Mouse (Mus musculus) left cerebral cortex, adult 18-20 months (tissue): ENCODE measurements around the gene Klf13. TPM values are rescaled to one million over a fixed set of nuclear protein-coding genes. Genes with fewer than 3 reads are reported as not detected.

Experiments used
- DNase-seq, 2 experiments: peaks; one replicate each; pipeline ENCODE4 v3.0.0; 2021 to 2022; ENCODE audit warnings: low spot score in 2 of 2, mixed read lengths in 1 of 2
- long read RNA-seq, 2 experiments: library from polyadenylated mRNA; stranded (forward); transcript quantifications; one replicate each; pipeline ENCODE4 v2.0.0; 2021
- total RNA-seq, 2 experiments: library from RNA; stranded (reverse); gene quantifications; 2 replicates each; pipeline ENCODE4 v1.2.3; 2021

Klf13 gene
- 100 to 1,000 TPM; 145 to 159 TPM for total RNA-seq
- long read RNA-seq, experiment 1, full-length matches to known transcripts, result 23 of 54 reads
- long read RNA-seq, experiment 1, partial matches to known transcripts, result 2 of 54 reads
- long read RNA-seq, experiment 1, other reads (novel, unspliced or antisense), result 29 of 54 reads
- long read RNA-seq, experiment 2, full-length matches to known transcripts, result 15 of 30 reads
- long read RNA-seq, experiment 2, partial matches to known transcripts, result 2 of 30 reads
- long read RNA-seq, experiment 2, other reads (novel, unspliced or antisense), result 13 of 30 reads

DNA sequence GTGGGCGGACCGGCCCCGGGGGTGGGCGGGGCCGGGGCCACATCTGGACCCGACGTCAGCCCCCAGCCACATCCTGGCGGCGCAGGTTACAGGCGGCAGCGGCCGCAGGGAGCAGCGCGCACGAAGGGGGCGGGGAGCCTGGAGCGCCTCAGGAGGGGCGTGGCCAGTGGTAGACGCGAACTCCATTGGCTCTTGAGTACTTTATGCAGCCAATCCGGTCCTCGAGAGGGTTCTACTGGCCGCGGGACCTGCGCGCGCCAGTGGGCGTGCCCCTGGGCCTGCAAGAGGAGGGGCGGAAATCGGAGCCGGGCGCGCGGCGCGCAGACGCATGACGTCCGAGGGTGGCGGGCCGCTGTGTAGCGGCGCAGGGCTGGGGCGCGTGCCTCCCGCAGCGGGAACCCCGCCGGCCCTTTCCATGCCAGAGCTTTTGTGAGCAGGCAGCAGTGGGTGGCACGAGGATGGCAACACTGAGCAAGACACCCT, at the start of gene Klf13:
Gene Klf13, minus strand, starts transcription at position 2 of the 483 bp plus-strand sequence.
- DNase-seq, result peak; percentile 96 to 98

DNA sequence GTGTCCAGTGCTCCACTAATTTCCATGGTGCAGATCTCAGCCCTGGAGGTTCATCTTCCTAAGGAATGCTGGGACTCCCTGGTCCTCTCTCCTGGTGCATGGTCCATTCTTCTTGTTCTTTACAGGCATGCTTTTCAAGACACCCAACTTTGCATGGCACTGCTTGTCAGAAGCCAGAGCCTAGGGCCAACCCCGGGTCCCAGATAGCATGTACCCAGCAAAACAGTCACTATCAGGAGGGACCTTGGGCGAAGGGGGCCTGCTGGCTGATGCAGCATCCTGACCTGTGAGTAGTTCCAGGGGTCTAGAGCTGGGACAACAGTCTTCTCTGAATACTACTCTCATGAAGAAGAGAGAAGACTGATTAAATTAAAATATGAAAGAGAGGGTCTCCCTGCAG, 49.7 kb upstream of the Klf13 start:
- DNase-seq, result no peak

DNA sequence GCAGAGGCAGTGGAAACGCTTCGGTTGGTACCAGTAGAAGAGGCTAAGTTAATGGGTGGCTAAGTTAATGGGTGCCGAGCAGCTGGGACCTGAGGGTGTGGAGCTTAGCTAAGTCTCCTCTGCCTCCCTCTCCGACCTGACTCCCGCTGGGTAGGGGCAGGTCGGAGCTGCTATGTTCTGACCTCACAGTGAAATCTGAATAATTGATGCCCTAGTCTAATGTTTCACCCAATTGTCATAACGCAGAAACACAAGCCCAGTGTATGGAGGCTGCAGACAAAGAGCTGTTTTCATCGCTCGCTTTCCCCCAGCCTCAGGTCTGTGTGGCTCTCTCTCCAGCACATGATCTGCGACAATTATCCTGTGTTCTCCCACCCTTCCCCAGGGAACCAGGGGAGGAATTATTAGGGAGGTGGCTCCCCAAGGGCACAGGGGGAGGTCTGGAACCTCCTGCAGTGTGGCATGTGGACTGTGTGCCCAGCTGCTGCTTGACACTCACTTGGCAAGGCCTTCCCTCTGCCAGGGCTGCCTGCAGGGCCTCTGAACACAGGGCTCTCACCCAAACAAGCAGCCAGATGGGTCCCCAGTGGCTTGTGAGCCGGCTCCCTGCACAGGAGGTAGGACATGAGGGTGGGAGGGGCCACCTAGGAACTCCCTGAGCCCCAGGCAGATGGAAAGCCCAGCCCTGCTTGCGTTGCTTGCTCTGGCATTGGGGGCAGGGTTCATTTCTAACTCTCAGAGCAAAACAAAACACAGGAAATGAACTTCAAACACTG, 47.9 kb upstream of the Klf13 start:
- DNase-seq, result peak; percentile 32 to 46

DNA sequence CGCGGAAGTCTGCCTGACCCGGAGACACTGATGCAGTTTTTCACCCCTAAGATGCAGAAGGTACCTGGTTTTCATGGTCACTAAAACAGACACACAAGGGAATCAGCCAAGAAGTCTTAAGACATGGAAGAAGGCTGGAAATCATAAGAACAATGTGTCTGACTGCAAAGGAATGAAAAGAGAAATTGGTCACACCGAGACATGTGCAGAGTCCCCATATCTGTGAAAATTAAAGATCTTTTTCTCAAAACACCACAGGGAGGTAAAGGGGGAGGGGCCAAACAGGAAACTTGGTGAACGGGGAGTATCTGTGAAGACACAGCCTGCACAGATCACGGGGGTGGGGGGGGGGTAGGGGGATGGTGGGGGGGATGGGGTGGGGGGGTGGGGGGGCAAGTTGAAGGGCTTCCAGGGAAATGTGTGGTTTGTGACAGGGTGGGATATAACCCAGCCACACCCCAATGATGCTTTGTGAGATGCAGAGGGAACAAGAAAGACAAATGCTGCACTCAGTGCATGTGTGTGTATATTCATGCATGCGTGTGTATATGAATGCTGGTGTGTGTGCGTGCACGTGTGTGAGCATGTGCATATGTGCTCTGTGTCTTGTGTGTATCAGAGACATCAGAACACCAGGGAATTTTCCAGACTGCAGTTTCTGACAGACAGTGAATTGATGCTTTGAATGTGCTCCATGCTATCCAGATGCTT, 47.1 kb upstream of the Klf13 start:
- no peak for DNase-seq

DNA sequence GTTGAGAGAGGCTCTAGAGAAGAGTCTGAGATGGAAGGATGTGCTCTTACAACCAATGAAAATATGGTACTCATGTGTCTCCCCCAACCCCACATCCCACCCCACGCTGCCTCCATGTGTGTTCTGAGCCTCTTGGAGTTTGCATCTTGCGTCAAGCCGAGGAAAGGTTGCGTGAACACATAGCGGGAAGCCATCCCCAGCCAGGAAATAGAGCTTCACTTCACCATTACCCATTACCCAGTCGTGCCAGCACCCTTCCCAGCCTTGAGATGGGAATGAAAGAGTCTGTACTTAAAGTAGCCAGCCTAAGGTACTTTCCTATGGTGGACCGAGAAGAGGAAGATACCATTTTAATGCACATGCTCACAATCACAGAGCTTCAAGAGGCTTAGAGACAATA, 46.6 kb upstream of the Klf13 start:
- no peak for DNase-seq

DNA sequence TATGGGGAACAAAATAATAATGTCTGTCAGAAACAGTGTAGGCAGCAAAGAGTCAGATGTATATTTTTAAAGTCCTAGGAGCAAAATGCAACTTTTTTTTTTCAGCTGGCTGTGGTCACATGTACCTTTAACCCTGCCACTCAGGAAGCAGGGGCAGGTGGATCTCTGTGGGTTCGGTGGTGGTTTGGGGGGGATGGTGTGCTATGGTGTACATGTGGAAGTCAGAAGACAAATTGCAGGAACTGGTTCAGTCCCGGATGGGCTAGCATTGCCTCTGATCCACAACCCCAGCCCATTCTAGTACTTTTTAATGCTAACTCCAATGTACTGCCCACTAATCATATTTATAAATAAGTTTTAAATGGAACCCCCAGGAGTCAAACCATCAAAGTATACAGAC, 45.6 kb upstream of the Klf13 start:
- DNase-seq, result no peak

DNA sequence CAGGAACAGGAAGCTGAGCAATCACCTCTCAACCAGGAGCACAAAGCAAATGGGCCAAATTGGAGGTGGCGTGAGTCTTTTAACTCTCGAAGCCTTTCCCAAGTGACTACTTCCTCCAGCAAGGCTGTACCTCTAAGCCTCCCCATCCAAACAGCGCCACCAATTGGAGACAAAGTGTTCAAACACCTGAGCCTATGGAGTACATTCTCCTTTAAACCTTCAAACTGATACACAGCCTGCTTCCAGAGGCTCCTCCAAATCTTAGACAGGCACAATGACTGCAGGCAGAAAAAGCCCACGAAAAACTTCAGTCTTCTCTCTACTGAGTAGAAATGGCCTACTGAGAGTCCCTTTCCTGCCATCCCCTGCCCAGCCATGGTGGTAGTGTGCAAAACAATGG, 38.9 kb upstream of the Klf13 start:
- no peak for DNase-seq

DNA sequence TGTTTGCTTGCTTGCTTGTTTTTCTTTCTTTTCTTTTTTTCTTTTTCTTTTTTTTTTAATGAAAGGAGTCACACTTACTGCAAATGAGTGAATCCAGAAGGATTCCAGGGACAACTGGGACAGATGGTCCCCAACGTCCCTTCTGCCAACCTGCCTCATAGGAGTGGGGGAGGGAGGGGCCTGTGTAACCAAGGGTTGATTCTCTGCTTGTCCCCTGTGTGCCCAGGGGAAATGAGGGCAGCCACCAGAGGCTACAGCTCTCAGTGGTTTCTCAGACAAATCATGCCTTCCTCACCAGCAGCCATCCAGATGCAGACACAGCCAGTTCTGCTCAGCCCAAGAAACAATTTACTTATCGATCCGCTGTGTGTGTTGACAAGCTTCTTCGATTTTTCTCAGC, 32.3 kb upstream of the Klf13 start:
- no peak for DNase-seq

DNA sequence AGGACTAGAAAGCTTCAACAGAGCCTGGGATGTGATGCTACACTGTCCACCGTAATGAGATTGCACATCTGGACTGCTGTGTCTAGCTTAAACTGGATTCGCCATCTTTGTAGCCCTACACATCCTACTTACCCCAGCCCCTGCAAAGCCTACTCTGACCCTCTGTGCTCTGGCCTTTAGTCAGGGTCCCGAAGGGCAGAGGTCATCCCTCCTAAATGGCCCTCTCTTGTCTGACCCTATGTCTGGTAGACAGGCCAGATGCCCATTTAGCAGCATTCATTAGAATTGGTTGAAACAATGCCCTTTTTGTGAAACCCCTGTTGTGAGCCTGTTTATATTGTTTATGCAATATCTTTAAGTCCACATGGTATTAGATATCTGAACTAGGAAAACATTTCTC, 31.2 kb upstream of the Klf13 start:
- no peak for DNase-seq

DNA sequence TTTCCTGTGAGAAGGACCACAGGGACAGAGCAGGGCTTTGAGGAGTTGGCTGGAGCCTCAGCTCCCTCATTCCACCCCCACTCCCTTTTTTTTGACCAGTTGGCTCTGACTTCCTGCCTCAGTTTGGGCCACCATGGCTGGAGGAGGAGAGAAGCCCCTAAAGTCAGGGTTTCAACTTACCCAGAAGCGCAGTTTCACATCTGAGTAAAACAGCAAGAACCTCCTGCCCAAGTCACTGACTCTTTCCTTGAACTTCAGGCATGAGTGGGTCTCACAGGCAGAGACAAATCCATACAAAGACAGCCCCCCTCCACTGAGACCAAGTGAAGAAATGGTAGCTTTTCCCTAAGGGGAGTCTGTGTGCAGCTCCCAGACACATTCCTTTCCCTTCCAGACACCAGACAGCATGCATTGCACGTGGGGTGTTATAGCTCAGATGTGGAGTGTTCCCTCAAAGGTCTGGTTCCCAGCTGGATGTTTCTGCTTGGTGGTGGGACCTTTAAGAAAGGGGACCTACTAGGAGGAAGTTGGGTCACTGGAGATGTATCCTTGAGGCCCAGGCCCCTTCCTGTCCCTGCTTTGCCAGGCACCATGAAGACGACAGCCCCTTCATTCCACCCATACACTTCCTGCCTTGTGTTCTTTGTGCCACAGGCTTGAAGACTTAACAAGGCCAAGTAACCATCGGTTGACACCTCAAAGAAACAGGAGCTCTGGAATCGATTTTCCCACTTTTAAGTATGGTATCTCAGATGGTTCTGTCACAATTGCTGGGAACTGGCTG, 27.1 kb upstream of the Klf13 start:
- DNase-seq, result no peak

DNA sequence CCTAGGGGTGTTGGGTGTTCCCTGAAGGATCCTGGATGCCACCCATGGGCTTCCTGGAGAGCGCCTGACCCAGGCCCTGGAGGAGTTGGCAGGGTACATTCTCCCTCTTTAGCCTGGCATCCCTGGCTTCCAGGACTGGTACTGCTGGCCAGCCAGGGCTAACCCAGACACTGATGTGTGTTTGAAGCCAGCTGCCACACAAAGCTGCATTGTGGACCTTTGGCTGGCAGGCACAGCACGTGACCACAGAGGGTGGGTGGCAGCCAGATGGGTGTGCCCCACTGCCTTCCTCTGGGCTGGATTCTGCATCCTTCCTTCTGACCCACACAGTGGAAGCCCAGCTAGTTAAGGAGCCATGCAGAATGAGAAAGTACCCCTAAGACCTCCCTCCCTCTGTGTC, 26.4 kb upstream of the Klf13 start:
- peak; percentile 59 to 67 for DNase-seq

DNA sequence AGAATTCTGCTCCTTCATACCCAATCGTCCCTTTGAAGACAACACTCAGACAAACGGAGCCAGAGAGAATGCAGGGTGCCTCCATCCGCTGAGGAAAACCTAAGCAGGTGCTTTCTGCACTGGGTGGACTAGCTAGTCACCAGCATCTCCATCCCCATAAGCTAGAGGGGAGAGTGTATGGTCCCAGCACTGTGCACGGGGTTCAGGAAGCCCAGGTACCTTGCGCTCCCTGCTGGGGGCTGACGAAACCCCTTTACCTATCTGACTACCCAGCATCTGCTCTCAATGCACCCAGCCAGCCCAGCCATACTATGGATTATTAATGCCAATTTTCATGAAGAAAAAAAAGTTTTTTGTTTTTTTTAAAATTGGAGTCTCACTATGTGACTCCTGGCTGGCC, 25.4 kb upstream of the Klf13 start:
- no peak for DNase-seq

DNA sequence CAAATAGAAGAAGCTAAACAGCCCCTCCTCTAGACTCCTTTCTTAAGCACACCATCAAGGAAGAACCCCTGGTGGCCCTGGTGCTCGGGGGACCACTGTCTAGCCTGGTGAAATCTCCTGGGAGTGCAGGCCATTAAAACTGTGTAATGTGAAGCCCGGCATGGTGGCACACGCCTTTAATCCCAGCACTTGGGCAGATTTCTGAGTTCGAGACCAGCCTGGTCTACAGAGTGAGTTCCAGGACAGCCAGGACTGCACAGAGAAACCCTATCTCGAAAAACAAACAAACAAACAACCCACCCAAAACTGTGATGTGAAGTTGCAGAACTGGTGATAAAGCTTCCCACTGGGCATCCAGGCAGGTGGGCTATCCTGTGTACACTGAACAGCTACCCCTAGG, 24.9 kb upstream of the Klf13 start:
- no peak for DNase-seq

DNA sequence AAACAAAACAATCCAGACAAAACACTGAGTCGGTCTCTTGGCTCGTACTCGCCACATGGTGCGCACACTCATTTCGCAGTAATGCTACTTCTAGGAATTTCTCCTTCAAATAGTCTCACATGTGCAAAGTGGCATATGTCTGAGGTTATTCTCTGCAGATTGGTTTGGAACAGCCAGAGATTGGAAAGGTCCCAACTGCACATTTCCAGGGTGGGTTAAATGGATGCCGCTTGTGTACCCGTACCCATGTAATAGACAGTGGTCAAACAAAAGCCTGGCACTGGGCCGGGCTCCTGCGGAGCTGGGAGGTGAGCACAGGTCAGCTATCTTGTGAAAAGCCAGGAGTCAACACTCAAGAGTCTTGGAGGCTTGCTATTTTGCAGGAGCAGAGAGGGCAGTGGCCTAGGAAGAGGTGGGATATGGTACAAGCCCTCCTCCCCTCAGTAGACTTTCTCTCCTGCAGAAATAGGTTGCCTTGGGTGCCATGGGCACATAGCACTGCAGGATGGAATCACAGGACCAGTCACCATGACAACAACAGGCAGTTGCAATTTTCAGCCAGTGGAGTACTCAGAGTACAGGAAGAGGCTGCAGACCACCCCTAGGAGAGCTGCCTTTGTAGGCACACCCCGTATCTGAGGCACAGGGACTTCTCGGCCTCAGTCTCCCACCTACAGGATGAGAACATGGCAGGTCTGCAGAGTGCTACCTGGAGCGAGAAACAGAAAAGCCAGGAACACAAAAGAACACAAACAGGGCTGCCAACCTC, 19.3 kb upstream of the Klf13 start:
- DNase-seq, result peak in 1 of 2 experiments; percentile 43

DNA sequence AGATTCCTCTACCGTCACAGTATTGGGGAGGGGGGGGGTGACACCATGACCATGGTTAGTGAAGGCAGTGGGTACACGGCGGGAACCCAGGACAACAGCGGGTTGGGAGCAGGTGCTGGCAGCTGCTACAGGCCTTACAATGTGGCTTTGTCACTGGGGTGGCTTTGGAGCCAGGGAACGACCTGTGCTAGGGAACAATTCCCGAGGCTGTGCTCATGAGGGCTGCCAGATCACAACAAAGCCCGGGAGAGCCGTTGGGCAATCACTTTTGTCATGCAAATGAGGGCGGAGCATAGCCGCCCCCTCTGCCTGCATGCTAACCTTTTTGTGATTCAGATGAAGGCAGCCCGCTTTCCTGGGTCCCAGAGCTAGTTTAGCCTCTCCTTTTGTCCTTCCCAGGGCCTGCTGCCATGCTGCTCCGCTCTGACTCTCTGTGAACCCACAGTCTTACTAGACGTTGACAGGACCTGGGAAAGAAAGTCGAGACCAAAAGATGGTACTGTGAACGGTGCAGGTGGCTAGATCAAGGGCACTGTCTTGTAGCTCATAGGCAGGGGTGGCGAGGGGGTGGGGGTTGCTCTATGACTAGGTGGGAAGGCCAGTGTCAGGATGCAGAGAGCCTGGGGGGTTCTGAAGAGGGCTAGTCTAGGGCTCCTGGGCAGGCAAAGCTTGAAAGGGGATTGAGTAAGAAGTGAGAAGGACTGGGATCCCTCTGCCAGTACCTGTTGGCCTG, 18.4 kb upstream of the Klf13 start:
- peak; percentile 53 to 56 for DNase-seq

DNA sequence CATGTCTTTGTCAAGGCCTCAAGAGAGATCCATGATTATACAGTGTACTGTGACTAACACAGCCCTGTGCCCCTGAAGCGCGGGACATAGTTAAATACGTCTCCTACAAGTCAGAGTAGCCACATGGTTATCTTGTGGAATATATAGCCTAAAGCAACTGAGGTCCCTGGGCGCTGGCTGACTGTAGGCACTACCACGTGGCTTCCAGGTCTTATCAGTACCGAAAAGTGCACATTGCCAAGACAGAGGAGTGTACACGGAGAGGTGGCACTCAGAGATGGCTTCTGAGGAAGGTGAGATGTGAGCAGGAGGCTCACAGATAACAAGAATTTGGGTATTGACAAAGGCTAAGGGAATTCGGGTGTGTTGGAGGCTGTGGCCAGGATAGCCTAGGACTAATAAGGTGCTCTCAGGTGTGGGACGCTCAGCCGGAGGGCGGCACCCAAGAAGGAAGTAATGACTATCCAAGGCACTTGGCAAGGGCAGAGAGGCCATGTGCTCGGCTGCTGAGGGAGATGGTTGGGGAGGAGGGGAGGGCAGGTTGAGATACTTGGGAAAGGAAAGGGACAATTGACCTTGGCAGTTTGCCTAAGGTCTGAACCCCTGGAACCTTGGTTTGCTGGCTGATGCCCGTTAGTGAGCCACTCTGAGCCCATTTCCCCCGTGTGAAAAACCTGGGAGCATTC, 17.6 kb upstream of the Klf13 start:
- DNase-seq, result no peak

DNA sequence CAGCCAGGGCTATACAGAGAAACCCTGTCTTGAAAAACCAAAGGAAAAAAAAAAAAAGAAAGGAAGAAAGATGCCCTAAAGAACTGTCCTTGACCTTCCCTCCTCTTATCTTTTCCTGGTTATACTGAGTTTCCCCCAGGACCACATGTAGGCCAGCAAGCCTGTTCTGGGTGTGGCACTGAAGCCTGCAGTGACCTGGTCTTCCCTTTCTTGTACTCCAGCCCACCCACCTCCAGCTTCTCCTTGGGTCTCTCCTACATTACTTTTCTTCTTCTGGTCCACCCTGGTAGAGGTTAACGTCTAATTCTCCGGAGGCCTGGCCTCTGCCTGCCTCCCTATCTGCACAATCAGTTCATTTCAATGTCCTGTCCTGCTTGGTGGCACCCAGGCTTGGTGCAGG, 16.7 kb upstream of the Klf13 start:
- DNase-seq, result no peak

DNA sequence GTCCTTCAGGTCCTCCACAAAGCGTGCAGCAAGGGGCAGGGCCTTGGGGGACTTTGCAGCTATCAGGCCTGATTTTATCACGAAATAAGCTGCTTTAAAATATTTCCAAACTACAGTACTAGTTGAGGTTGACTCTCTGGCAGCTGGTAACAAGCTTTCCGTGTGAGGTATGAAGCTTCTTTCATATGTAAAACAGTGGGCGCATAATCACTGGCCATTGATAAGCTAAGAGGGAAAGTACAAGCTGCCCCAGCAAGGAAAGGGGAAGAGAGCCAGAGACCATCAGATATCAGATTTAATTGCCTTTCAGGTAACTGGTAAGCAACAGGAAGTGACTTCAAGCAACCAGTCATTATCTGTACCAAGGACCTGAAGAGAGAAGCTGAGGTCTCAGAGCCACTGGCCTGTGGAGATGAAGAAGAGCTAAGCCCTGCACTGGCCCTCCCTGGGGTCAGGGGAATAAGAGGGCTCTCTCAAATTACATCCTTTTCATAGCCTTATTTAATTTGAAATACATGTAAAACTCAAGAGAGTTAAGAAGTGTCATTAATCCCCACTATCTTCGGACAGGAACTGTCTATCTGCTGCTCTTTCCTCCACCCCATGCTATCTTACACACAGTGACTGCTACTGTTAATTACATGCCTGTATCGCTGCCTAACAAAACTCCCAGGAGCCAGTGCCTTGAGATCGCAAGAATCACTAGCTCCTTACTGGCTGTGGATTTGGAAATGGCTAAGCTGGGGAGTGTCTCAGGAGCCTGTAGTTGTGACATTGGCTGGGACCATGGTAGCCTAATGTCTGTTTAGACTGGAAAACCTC, 13.6 kb upstream of the Klf13 start:
- DNase-seq, result no peak
